Mouse (Mus musculus) frontal cortex, adult 2 months (tissue): ENCODE measurements at regions not wholly inside any gene's neighbourhood (a gene's known extent, or its start where the extent isn't known, plus 50 kb on each side); places are given as distances from the start of the nearest gene placed in this dataset.

ENCODE experiments used
- DNase-seq, 2 experiments: peaks; one replicate each; pipeline ENCODE4 v3.0.0; 2022; ENCODE audit warnings: low spot score in 1 of 2; ENCODE audit errors: extremely low spot score in 1 of 2

DNA sequence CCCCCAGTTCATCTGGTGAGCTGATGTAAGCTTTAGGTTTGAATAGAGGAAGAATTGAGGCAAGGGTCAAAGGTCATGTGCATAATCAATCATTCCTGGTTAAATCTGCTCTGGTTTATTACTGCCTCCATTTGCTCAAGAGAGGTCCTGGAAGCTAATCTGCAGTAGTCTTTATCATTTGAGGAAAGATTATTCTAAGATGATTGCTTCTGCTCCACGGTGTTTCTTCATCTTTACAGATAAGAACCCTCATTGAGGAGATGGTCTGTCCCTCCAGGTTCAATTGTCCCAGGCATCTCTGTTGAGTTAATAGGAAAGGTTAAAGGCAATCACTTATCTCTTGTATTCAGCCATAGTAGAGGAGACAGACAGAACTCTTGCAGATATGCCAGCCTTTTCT, 3557.5 kb upstream of the Gm6569 start:
- DNase-seq: no peak

DNA sequence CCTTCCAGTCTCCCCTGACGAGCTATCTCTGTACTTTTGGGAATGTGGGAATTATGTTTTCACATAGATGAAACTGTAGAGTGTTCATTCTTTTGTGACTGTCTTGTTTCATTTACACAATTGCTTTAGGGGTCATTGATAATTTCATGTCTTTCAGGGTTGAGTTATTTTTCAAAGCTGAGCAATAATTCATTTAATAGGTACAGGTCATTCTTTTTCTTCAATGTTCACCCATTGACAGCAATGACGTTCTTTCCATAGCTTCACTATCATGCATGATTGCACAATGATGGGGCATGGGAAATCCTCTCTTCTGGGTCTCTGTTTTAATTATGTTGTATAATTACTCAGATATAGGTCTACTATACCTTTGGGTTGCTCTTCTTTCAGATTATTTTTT, 3512.6 kb upstream of the Gm6569 start:
- no peak for DNase-seq

DNA sequence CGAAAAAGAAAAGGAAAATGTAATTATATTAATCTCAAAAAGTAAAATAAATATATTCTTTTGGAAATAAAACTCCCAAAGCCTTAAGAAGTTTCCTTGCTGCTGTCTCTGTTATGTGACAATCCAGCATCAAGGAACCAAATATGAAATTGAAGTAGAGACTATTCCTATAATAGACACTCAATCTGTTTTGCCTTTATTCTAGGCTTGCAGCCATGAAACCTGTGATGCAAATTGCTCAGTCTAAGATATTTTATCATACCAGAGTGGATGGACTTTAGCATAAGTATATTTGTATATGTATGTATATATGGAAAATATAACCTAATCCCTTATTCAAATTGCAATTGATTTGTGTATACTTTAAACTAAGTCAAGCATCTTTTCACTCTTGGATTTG, 3495.1 kb upstream of the Gm6569 start:
- peak in 1 of 2 experiments; percentile 39 for DNase-seq

DNA sequence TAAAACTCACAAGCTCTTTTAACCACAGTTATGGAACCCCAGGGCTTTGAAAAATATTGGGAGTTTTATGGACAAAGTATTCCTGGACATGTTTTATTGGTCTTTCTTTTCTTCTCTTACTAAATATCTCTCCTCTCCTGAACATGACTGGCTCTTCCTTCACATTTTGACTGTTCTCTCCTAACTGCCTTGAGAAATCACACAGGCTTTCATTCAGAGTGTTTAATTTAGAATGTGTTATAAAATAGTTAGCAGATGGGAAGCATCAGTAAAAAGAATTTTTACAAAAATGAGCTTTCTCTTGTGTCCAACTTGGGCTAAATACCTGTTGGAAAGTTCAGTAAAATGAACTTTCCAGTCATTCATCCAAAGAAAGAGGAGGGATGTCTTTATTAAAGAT, 3493.0 kb upstream of the Gm6569 start:
- peak in 1 of 2 experiments; percentile 27 for DNase-seq

DNA sequence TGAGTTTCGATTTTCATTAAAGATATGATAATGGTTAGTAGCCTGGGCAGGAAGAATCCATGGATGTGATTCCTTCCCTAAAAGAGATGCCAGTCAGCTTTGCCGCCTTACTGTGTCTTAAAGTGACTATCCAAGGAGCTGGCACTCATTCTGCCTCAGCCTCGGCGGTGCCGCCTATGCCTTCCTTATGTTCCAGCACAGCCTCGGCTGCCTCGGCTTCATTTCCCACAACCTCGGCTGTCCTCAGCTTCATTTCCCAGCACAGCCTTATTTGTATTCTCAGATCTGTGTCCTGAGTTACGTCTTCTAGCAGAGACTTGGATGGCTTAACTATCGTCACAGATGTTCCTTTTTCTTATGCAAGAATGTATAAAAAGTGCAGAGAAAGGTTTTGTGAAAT, 3476.4 kb upstream of the Gm6569 start:
- peak; percentile 63 to 69 for DNase-seq

DNA sequence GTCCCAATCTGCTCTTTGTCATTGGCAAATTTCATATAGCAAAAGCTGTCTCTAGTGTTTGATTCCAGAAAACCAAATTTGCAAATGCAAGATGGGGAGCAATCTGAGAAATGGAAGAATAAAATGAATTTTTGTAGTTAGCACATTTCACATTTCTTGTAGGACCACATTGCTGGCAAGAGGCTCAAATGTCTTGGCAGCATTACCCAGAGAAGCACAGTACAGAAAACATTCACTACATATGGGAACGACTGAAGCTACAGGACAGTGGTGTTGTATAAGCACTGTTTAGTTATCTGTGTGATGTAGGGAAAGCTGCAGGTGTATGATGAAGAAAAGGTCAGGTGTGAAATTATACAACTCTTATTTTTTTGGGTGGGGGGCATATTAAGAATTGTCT, 3449.7 kb upstream of the Gm6569 start:
- peak in 1 of 2 experiments; percentile 16 for DNase-seq

DNA sequence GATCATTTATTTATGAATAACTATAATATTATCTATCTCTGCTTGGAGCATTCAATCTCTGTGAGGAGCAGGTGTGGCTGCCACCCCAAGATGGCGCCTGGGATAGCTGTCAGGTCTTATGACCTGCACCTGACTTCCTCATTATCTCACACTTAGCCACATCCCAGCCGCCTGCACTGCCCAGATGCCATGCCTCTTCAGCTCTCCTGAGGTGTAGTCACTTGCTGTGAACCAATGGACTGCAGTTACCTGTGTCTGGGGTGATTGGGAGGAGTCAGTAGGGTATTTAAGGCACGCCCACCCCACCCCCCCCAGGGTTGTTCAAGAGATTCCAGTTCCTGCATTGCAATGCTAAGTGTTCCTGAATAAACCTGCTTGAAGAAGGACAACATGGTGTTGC, 3418.1 kb upstream of the Gm6569 start:
- DNase-seq: no peak

DNA sequence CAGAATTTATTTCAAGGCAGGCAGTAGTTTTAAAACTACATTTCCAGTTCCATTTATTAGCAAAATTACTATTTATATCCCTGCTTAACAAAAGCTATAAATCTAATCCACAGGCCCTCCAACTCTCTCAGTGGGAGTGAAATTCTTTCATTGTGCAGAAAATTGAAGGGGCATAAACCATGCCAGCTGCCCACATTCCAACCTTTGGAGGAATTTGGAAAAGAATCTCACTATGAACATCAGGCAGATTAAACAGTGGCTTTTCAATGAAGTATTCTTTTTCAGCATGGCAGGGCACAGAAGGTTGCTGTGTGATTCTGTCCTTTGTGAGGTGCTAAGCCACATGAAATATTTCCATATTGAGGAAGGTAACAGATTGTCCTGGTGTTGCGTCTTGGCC, 3408.8 kb upstream of the Gm6569 start:
- no peak for DNase-seq
